Mouse (Mus musculus) MEL (cell line): ENCODE data around the gene Slc22a17.

Experiments
- CTCF ChIP-seq, 3 experiments: IDR thresholded peaks in 2 of 3; conservative IDR thresholded peaks in 1 of 3; 2 replicates each; pipeline ENCODE4 v1.5.1; 2011 to 2012; ENCODE audit warnings: low read length in 3 of 3, low read depth in 2 of 3, mild to moderate bottlenecking in 2 of 3, improper control_type of control experiment in 1 of 3, inconsistent platforms in 1 of 3, mixed read lengths in 1 of 3, moderate library complexity in 1 of 3; ENCODE audit not compliant: control insufficient read depth in 1 of 3, insufficient read depth in 1 of 3, poor library complexity in 1 of 3, severe bottlenecking in 1 of 3
- EP300 ChIP-seq, 2 experiments: IDR thresholded peaks; 2 replicates each; pipeline ENCODE4 v1.6.1; 2011; ENCODE audit warnings: improper control_type of control experiment in 2 of 2, low read length in 2 of 2, low read depth in 1 of 2, mild to moderate bottlenecking in 1 of 2
- GABPA ChIP-seq: IDR thresholded peaks from 2 replicates; pipeline ENCODE4 v1.6.1; 2012; ENCODE audit warnings: low read depth, mild to moderate bottlenecking, inconsistent platforms, low read length, improper control_type of control experiment, moderate library complexity
- GATA1 ChIP-seq: IDR thresholded peaks from 2 replicates; pipeline ENCODE4 v1.6.1; 2011; ENCODE audit warnings: low read depth, low read length, improper control_type of control experiment
- HCFC1 ChIP-seq: IDR thresholded peaks from 2 replicates; pipeline ENCODE4 v1.6.1; 2012; ENCODE audit warnings: low read depth, mild to moderate bottlenecking, inconsistent platforms, low read length, improper control_type of control experiment, moderate library complexity
- NELFE ChIP-seq: IDR thresholded peaks from 2 replicates; pipeline ENCODE4 v1.6.1; 2011; ENCODE audit warnings: low read depth, low read length, improper control_type of control experiment
- POLR2A ChIP-seq, 2 experiments: IDR thresholded peaks; 2 replicates each; pipeline ENCODE4 v1.6.1; 2011 to 2012; ENCODE audit warnings: low read length in 2 of 2, mild to moderate bottlenecking in 2 of 2, control low read depth in 1 of 2, improper control_type of control experiment in 1 of 2, low read depth in 1 of 2, moderate library complexity in 1 of 2; ENCODE audit not compliant: control insufficient read depth in 1 of 2, insufficient read depth in 1 of 2, poor library complexity in 1 of 2
- USF1 ChIP-seq: IDR thresholded peaks from 2 replicates; pipeline ENCODE4 v1.6.1; 2014; ENCODE audit warnings: low read depth, mild to moderate bottlenecking, inconsistent platforms, low read length, improper control_type of control experiment, moderate library complexity
- USF2 ChIP-seq, 2 experiments: IDR thresholded peaks; 2 replicates each; pipeline ENCODE4 v1.6.1; 2011 to 2012; ENCODE audit warnings: improper control_type of control experiment in 2 of 2, low read length in 2 of 2, borderline replicate concordance in 1 of 2, inconsistent platforms in 1 of 2, low read depth in 1 of 2, mild to moderate bottlenecking in 1 of 2; ENCODE audit not compliant: insufficient read depth in 1 of 2
- ZKSCAN1 ChIP-seq: IDR thresholded peaks from 2 replicates; pipeline ENCODE4 v1.6.1; 2012; ENCODE audit warnings: low read depth, mild to moderate bottlenecking, inconsistent platforms, low read length, improper control_type of control experiment, moderate library complexity

GRCm38 (mm10) chr14:54948781-54949180 lies 35.8 kb upstream of the Slc22a17 start:
- TF ChIP-seq NELFE, result no peak
- no peak for TF ChIP-seq USF1
- TF ChIP-seq GATA1, result no peak
- TF ChIP-seq CTCF (IDR thresholded peaks at IDR 0.05 in 2 of 3, conservative IDR thresholded peaks at IDR 0.05 in 1 of 3; ENCODE audit: control insufficient read depth in 1 of 3, insufficient read depth in 1 of 3, low read depth in 2 of 3, low read length in 3 of 3, poor library complexity in 1 of 3, severe bottlenecking in 1 of 3), result no peak
- TF ChIP-seq HCFC1, result no peak
- no peak for TF ChIP-seq USF2 (IDR thresholded peaks at IDR 0.05; ENCODE audit: borderline replicate concordance in 1 of 2, insufficient read depth in 1 of 2, low read depth in 1 of 2, low read length in 2 of 2)
- no peak for TF ChIP-seq EP300 (IDR thresholded peaks at IDR 0.05; ENCODE audit: low read depth in 1 of 2, low read length in 2 of 2)
- TF ChIP-seq GABPA, result no peak
- no peak for TF ChIP-seq ZKSCAN1
- TF ChIP-seq POLR2A (IDR thresholded peaks at IDR 0.05; ENCODE audit: control insufficient read depth in 1 of 2, insufficient read depth in 1 of 2, low read depth in 1 of 2, low read length in 2 of 2, poor library complexity in 1 of 2), result no peak
